Mouse (Mus musculus) stomach, postnatal 0 days (tissue): ENCODE measurements at regions not wholly inside any gene's neighbourhood (a gene's known extent, or its start where the extent isn't known, plus 50 kb on each side); places are given as distances from the start of the nearest gene placed in this dataset.

Experiments
- CTCF ChIP-seq: IDR thresholded peaks from 2 replicates; pipeline ENCODE4 v1.5.1; 2016; ENCODE audit warnings: antibody characterized with exemption, low read depth, mild to moderate bottlenecking, moderate library complexity
- EP300 ChIP-seq: optimal IDR thresholded peaks from 2 replicates; pipeline ENCODE3; 2016; ENCODE audit warnings: antibody characterized with exemption

DNA sequence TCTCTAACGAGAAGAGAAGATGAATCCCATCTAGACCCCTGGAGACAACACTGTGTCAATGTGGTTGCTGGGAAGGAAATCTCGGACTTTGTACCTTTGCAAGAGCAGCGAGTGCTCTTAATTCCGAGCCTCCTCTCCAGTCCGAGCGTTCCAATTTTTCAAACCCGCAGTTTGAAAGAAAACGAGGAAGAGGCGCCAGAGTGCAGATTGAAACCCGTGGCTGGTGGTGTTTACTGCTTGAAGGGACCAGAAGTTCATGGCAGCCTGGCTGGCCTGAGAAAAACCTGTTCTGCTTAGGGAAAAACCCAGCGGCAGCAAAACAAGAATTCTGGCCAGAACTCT, 83.7 kb upstream of the Zfp648 start:
- TF ChIP-seq CTCF (peak; percentile 21; the same call in 1 of the 2 replicates), EP300 (no peak)
